Mouse (Mus musculus) heart, embryonic 13.5 days (tissue): ENCODE results near the gene Acvr1b. TPM values are rescaled to one million over a fixed set of nuclear protein-coding genes. Genes with fewer than 3 reads are reported as not detected.
A peak's percentile ranks its signal among the peaks of the same experiment; 100 is the strongest.

Experiments used
- ATAC-seq: fragments of 200-750 bp; cut with Nextera tagmentation; 2 replicates; pipeline ENCODE4 v1.8.0; 2017; ENCODE audit warnings: moderate TSS enrichment; ENCODE audit not compliant: insufficient number of reproducible peaks, low FRiP score, low TSS enrichment; ENCODE audit errors: extremely low read depth
- H3K27ac ChIP-seq: fragments of 300-500 bp; sonication (generic); replicated peaks from 2 replicates; pipeline ENCODE4 v1.5.1; 2015; ENCODE audit warnings: moderate library complexity, mild to moderate bottlenecking, inconsistent platforms
- H3K27me3 ChIP-seq: fragments of 300-500 bp; sonication (generic); replicated peaks from 2 replicates; pipeline ENCODE4 v1.6.1; 2015; ENCODE audit warnings: mild to moderate bottlenecking, inconsistent platforms
- H3K36me3 ChIP-seq: fragments of 300-500 bp; sonication (generic); 2 replicates; pipeline ENCODE4 v1.6.1; 2015; ENCODE audit warnings: mild to moderate bottlenecking, inconsistent platforms
- H3K4me1 ChIP-seq: fragments of 300-500 bp; sonication (generic); 2 replicates; pipeline ENCODE4 v1.6.1; 2015; ENCODE audit warnings: inconsistent platforms
- H3K4me2 ChIP-seq: fragments of 300-500 bp; sonication (generic); 2 replicates; pipeline ENCODE4 v1.6.1; 2015; ENCODE audit warnings: inconsistent platforms, mild to moderate bottlenecking, moderate library complexity
- H3K4me3 ChIP-seq: fragments of 300-500 bp; sonication (generic); 2 replicates; pipeline ENCODE4 v1.5.1; 2015; ENCODE audit warnings: moderate library complexity, mild to moderate bottlenecking, inconsistent platforms
- H3K9ac ChIP-seq: fragments of 300-500 bp; sonication (generic); 2 replicates; pipeline ENCODE4 v1.6.1; 2015; ENCODE audit warnings: inconsistent platforms, mild to moderate bottlenecking, moderate library complexity
- H3K9me3 ChIP-seq: fragments of 300-500 bp; sonication (generic); 2 replicates; pipeline ENCODE4 v1.6.1; 2016; ENCODE audit warnings: inconsistent platforms
- WGBS: fragments of 180-500 bp; shearing (Covaris S2); methylation state at CpG from one replicate; pipeline ENCODE4 v1.1.7; 2015; ENCODE audit warnings: mixed read lengths; 5-methylcytosine and 5-hydroxymethylcytosine counted together
- polyA plus RNA-seq: library from polyadenylated mRNA; unstranded; fragments of >200 nt; fragmentation: Nextera tagmentation; extraction: Ambion mirVana; gene quantifications from 2 replicates; pipeline ENCODE4 v1.2.1, GENCODE M21; 2015

The Acvr1b gene
- polyA plus RNA-seq, 1 experiment from 2014 or later, result 5.4 TPM

DNA sequence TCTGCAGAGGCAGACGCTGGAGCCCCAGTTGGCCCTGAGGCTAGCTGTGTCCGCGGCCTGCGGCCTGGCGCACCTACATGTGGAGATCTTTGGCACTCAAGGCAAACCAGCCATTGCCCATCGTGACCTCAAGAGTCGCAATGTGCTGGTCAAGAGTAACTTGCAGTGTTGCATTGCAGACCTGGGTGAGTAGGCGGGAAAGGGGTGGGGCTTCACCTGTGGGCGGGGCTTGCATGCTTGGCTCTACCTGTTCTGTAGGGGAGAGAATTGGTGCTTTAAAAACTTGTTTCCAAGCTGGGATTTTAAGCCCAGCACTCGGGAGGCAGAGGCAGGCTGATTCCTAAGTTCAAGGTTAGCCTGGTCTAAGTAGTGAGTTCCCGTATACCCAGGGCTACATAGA lies 36.4 kb upstream of the Acvr1b start:
- Histone ChIP-seq H3K4me1 (peaks cover 60% of the 10 kb centered on the region), H3K27ac (no peak overlapping the region), H3K4me3 (no peak overlapping the region), H3K27me3 (peaks cover 46% of the 10 kb centered on the region), H3K4me2 (no peak overlapping the region), H3K9me3 (no peaks in the 10 kb centered on the region), H3K36me3 (peaks cover 7% of the 10 kb centered on the region), H3K9ac (no peak overlapping the region)
- ATAC-seq, result no peak
- 80% methylated on average over 11 of the region's 11 CpGs for WGBS

- no peaks in the 10 kb centered on the region for H3K9me3 ChIP-seq
- ATAC-seq, result no peak
- peaks cover 62% of the 10 kb centered on the region for H3K4me1 ChIP-seq
- 57% methylated on average over 3 of the region's 3 CpGs for WGBS
- no peak overlapping the region for H3K4me2 ChIP-seq
- no peak overlapping the region for H3K27ac ChIP-seq
- H3K9ac ChIP-seq, result peak overlapping the region; percentile 3; the same call in 1 of the 2 replicates
- H3K36me3 ChIP-seq, result peaks cover 7% of the 10 kb centered on the region
- H3K4me3 ChIP-seq, result no peak overlapping the region
- H3K27me3 ChIP-seq, result peaks cover 35% of the 10 kb centered on the region
Measured at GRCm38 (mm10) chr15:101138675-101139074, 35.2 kb upstream of the Acvr1b start.

DNA sequence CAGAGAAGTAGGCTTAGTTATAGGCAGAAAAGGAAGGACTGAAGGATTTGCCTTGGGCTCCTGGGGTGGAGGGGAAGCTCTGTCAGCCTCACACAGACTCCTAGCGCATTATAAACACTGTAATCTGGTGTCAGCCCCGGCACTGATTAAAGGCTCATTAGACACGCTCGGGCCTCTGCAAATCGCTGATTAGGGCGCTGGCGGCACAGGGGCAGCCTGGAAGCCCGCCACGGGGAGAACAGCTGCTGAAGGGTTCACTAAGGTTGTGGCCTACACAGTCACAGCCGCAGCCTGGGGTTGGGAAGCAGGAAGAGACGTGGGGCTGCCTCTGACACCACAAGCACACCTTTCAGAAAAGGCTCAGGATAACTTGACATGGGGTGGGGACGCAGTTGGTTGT lies 34.0 kb upstream of the Acvr1b start:
- Histone ChIP-seq H3K36me3 (peaks cover 7% of the 10 kb centered on the region), H3K4me1 (peaks cover 64% of the 10 kb centered on the region), H3K27ac (peak overlapping the region; percentile 48), H3K9me3 (no peaks in the 10 kb centered on the region), H3K4me3 (no peak overlapping the region), H3K9ac (peak overlapping the region; percentile 61), H3K4me2 (peak overlapping the region; percentile 18), H3K27me3 (peaks cover 25% of the 10 kb centered on the region)
- 12% methylated on average over 12 of the region's 12 CpGs for WGBS
- ATAC-seq, result no peak

DNA sequence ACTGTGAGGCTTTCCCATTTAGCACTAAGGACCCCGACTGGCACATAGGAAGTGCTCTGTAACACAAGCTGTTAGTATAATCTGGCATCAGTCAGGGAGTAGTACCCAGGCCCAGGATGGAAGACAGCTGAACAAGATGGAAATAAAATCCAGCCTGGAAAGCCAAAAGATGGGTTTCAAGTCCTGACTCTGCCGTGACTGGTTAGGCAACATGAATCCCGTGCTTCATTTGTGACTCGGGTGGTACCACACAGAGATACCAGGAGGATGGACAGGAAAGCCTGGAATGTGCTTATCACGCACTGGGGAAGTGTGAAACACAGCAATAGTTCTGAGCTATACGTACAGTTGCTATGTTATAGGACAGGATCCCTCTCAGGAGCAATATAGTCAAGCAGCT lies 33.3 kb upstream of the Acvr1b start:
- no peak for ATAC-seq
- WGBS, result 22% methylated on average over 6 of the region's 6 CpGs
- Histone ChIP-seq H3K9ac (peak overlapping the region; percentile 61), H3K27ac (0 out of 2 replicates have a peak overlapping the region, but pooled peaks have one; percentile 48), H3K4me1 (peaks cover 69% of the 10 kb centered on the region), H3K27me3 (peaks cover 18% of the 10 kb centered on the region), H3K4me3 (no peak overlapping the region; the same call in 1 of the 2 replicates), H3K36me3 (peaks cover 7% of the 10 kb centered on the region), H3K4me2 (peak overlapping the region; percentile 40), H3K9me3 (no peaks in the 10 kb centered on the region)

GRCm38 (mm10) chr15:101141061-101141541 lies 32.8 kb upstream of the Acvr1b start:
- Histone ChIP-seq H3K4me1 (peaks cover 74% of the 10 kb centered on the region), H3K9me3 (no peaks in the 10 kb centered on the region), H3K36me3 (peaks cover 7% of the 10 kb centered on the region), H3K27ac (0 out of 2 replicates have a peak overlapping the region, but pooled peaks have one; percentile 4), H3K4me2 (peak overlapping the region; percentile 40), H3K9ac (peak overlapping the region; percentile 52; the same call in 1 of the 2 replicates), H3K4me3 (no peak overlapping the region; the same call in 1 of the 2 replicates), H3K27me3 (peaks cover 13% of the 10 kb centered on the region)
- peak; percentile 53; the same call in 1 of the 2 replicates for ATAC-seq
- WGBS, result 4% methylated on average over 12 of the region's 14 CpGs

GRCm38 (mm10) chr15:101142672-101143071 lies 31.2 kb upstream of the Acvr1b start:
- WGBS, result 50% methylated on average over 8 of the region's 8 CpGs
- peak overlapping the region; percentile 75; the same call in 1 of the 2 replicates for H3K27ac ChIP-seq

GRCm38 (mm10) chr15:101143494-101143893 lies 30.4 kb upstream of the Acvr1b start:
- Histone ChIP-seq H3K36me3 (no peaks in the 10 kb centered on the region), H3K4me2 (peak overlapping the region; percentile 49), H3K4me3 (no peak overlapping the region), H3K9me3 (no peaks in the 10 kb centered on the region), H3K4me1 (peaks cover 92% of the 10 kb centered on the region), H3K9ac (peak overlapping the region; percentile 63), H3K27ac (peak overlapping the region; percentile 75), H3K27me3 (no peaks in the 10 kb centered on the region)
- WGBS, result 13% methylated on average over 8 of the region's 8 CpGs
- peak; percentile 22; the same call in 1 of the 2 replicates for ATAC-seq

More at GRCm38 (mm10) chr15:101142672-101143071, 31.2 kb upstream of the Acvr1b start:
- H3K4me1 ChIP-seq, result peaks cover 90% of the 10 kb centered on the region
- H3K4me2 ChIP-seq, result no peak overlapping the region
- no peaks in the 10 kb centered on the region for H3K36me3 ChIP-seq
- H3K9ac ChIP-seq, result no peak overlapping the region
- no peak for ATAC-seq
- H3K4me3 ChIP-seq, result no peak overlapping the region
- peaks cover 3% of the 10 kb centered on the region for H3K27me3 ChIP-seq
- no peaks in the 10 kb centered on the region for H3K9me3 ChIP-seq

GRCm38 (mm10) chr15:101144176-101144575 lies 29.7 kb upstream of the Acvr1b start:
- Histone ChIP-seq H3K4me2 (no peak overlapping the region), H3K9ac (0 out of 2 replicates have a peak overlapping the region, but pooled peaks have one; percentile 63), H3K4me1 (peaks cover 87% of the 10 kb centered on the region), H3K36me3 (no peaks in the 10 kb centered on the region), H3K4me3 (no peak overlapping the region), H3K9me3 (no peaks in the 10 kb centered on the region), H3K27ac (no peak overlapping the region), H3K27me3 (no peaks in the 10 kb centered on the region)
- ATAC-seq, result no peak
- WGBS, result 77% methylated on average over 5 of the region's 5 CpGs

GRCm38 (mm10) chr15:101144779-101145178 lies 29.1 kb upstream of the Acvr1b start:
- Histone ChIP-seq H3K36me3 (no peaks in the 10 kb centered on the region), H3K4me2 (no peak overlapping the region), H3K9ac (no peak overlapping the region), H3K4me3 (no peak overlapping the region), H3K27me3 (no peaks in the 10 kb centered on the region), H3K4me1 (peaks cover 81% of the 10 kb centered on the region), H3K27ac (no peak overlapping the region), H3K9me3 (no peaks in the 10 kb centered on the region)
- no peak for ATAC-seq
- WGBS, result 77% methylated on average over 8 of the region's 8 CpGs

- Histone ChIP-seq H3K27me3 (no peaks in the 10 kb centered on the region), H3K36me3 (no peaks in the 10 kb centered on the region), H3K9ac (peak overlapping the region; percentile 60), H3K27ac (peak overlapping the region; percentile 46; the same call in 1 of the 2 replicates), H3K4me1 (peaks cover 73% of the 10 kb centered on the region), H3K4me3 (peak overlapping the region; percentile 21; the same call in 1 of the 2 replicates), H3K4me2 (peak overlapping the region; percentile 56), H3K9me3 (no peaks in the 10 kb centered on the region)
- peak; percentile 73 for ATAC-seq
- WGBS, result 10% methylated on average over 19 of the region's 19 CpGs
Measured at GRCm38 (mm10) chr15:101145424-101146099, 28.3 kb upstream of the Acvr1b start.

DNA sequence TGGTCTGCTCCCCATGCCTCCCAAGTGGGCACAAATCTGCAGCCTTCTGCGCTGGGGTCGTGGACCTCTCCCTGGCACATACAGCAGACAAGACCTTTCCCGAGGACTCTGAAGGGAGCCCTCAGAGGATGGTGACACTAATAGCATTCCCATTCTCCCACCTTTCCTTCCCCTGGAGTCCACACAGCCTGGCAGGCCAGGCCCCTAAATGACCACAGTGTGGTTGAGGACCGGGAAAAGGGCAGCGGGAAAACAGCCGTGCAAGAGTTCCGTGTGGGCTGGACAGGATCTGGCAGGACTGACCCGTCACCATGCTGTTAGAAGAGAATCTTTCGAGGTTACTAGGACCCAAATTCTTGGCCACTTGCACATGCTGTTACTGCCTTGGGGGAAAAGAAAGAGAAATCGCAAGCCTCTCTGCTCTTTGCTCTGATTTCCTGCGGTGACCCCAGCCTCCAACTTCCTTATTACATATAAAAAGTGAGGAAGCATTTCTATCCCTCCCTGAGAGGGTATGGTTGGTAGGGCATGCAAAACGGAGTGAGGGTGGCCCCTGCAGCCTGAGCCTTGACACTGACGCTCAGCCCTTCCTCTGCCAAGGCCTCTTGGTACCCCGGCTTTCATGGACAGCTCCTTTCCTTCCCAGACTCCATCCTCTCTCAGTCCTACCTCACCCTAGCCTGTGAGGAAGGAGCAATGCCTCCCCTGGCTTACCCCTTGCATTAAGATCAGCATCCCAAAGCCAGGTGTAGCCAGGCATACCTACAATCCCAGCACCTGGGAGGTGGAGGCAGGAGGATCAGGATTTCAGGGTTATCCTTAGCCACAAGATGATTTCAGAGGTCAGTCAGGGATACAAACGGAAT lies 27.5 kb upstream of the Acvr1b start:
- peak overlapping the region; percentile 56 for H3K4me2 ChIP-seq
- no peaks in the 10 kb centered on the region for H3K9me3 ChIP-seq
- H3K4me3 ChIP-seq, result no peak overlapping the region
- no peaks in the 10 kb centered on the region for H3K27me3 ChIP-seq
- H3K4me1 ChIP-seq, result peaks cover 67% of the 10 kb centered on the region
- peak overlapping the region; percentile 60 for H3K9ac ChIP-seq
- ATAC-seq, result no peak
- no peaks in the 10 kb centered on the region for H3K36me3 ChIP-seq
- 59% methylated on average over 15 of the region's 15 CpGs for whole genome bisulfite sequencing
- H3K27ac ChIP-seq, result peak overlapping the region; percentile 46; the same call in 1 of the 2 replicates
